Mouse (Mus musculus): ENCODE data around the gene Pappa. TPM values are rescaled to one million over a fixed set of nuclear protein-coding genes. Genes with fewer than 3 reads are reported as not detected.

The Pappa gene
- total RNA-seq, 2 experiments from 2014 or later: 0.36 to 0.61 TPM

DNA sequence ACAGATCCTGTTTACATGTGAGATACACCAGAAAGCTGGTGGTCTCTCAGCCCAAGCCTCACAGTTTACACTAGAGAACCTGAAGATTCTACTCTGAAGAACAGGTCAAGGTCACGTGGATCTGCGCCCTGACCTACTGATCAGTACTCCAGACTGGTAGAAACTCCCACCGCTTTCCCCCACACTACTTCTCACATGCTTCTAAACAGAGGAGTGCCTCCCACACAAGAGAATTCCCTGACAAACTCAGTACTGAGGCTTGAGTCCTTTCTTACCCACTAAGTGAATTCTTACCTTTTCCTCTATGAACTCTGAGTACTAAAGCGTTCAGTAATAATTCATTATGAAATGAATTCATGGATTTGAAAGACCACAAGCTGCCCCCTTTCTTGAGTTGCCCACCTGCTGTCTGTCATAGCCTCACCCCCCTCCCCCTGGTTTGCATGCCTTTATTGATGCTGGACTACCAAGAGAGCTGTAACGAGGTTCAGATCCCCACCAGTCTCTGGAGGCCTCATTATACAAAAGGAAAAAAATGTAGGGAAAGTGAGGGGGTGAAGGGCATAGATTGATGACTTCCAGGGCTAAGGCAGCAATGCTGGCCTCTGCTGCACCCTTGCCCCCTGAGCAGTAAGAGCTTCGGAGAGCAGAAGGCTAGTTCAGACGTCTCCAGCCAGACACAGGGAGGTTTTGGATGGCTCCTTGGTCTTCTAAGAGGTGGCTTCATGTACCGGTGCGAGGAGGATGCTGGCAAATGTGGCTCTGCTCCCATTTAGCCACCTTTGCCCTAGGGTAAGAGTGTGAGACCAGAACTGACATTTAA is 204.7 kb downstream of the Pappa start:
- no peak overlapping the region for H3K4me3 ChIP-seq
- DNase-seq: no peak
- intact Hi-C loops (cut with DNase I): no loop called here
- no peak for TF ChIP-seq CTCF (IDR thresholded peaks at IDR 0.05)
- H3K27ac ChIP-seq: no peak overlapping the region

- Histone ChIP-seq H3K27ac (no peak overlapping the region), H3K4me3 (no peak overlapping the region)
- no peak for DNase-seq
- no peak for TF ChIP-seq CTCF (IDR thresholded peaks at IDR 0.05)
- intact Hi-C loops (cut with DNase I): no loop called here
These were observed 209.7 kb downstream of the Pappa start for GRCm38 (mm10) chr4:65333718-65334117.

GRCm38 (mm10) chr4:65341766-65342165 is 217.8 kb downstream of the Pappa start:
- intact Hi-C loops (cut with DNase I): no loop called here
- Histone ChIP-seq H3K27ac (peak overlapping the region; percentile 8; the same call in 1 of the 2 replicates), H3K4me3 (no peak overlapping the region)
- no peak for TF ChIP-seq CTCF (IDR thresholded peaks at IDR 0.05)
- DNase-seq: no peak

GRCm38 (mm10) chr4:65350521-65350920 is 226.5 kb downstream of the Pappa start:
- Histone ChIP-seq H3K4me3 (no peak overlapping the region), H3K27ac (no peak overlapping the region)
- DNase-seq: peak; percentile 18
- no peak for TF ChIP-seq CTCF (IDR thresholded peaks at IDR 0.05)
- intact Hi-C loops (cut with DNase I): no loop called here

- peak; percentile 39 for DNase-seq
- H3K27ac ChIP-seq: no peak overlapping the region
- intact Hi-C loops (cut with DNase I): no loop called here
- TF ChIP-seq CTCF (IDR thresholded peaks at IDR 0.05): no peak
- H3K4me3 ChIP-seq: no peak overlapping the region
These were observed 230.6 kb downstream of the Pappa start for GRCm38 (mm10) chr4:65354580-65354979.

DNA sequence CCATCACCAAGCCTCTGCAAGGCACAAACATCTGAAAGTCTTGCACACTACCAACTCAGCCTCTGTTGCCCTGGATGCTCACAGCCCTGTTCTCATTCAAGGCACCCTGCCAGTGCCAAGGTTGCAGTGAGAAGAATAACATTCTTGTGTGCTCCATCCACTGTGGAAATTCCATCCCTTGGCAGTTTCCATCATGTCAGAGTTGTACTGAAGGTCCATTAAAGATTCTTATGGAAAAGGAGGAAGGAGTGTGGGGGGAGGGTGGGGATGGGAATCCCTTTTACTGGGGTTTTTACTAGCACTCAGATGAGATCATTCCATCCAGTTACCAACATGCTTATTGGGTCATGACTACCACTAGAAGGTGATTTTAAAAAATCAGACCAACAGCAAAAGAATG is 243.2 kb downstream of the Pappa start:
- intact Hi-C loops (cut with DNase I): no loop called here
- H3K27ac ChIP-seq: no peak overlapping the region
- DNase-seq: no peak
- no peak overlapping the region for H3K4me3 ChIP-seq
- TF ChIP-seq CTCF (IDR thresholded peaks at IDR 0.05): no peak

- DNase-seq: peak; percentile 41
These were observed 248.8 kb downstream of the Pappa start for GRCm38 (mm10) chr4:65372731-65373130.

GRCm38 (mm10) chr4:65373841-65374240 is 249.9 kb downstream of the Pappa start:
- Histone ChIP-seq H3K4me3 (no peak overlapping the region), H3K27ac (no peak overlapping the region)
- intact Hi-C loops (cut with DNase I): no loop called here
- no peak for DNase-seq
- no peak for TF ChIP-seq CTCF (IDR thresholded peaks at IDR 0.05)

More at GRCm38 (mm10) chr4:65372731-65373130, 248.8 kb downstream of the Pappa start:
- intact Hi-C loops (cut with DNase I): no loop called here
- no peak for TF ChIP-seq CTCF (IDR thresholded peaks at IDR 0.05)
- Histone ChIP-seq H3K4me3 (no peak overlapping the region), H3K27ac (no peak overlapping the region)

DNA sequence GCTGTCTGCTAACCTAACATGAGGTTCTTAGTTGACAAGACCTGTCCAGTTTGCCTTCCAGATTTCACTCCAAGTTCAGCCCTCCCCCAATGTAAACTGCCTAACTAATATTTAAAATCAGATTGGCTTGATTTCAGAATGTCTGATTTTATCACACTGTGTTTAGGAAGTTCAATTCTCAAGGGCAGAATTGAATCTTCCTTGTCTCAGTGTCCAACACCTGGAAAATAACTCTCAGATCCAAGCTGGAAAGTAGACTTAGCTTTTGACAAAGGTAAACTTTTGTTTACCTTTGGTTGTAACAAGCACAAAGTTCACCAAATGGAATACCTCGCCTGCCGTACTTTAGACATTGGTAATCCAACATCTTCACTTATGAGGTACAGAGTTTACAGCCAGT is 252.6 kb downstream of the Pappa start:
- H3K4me3 ChIP-seq: no peak overlapping the region
- no peak for DNase-seq
- H3K27ac ChIP-seq: no peak overlapping the region
- intact Hi-C loops (cut with DNase I): no loop called here
- TF ChIP-seq CTCF (IDR thresholded peaks at IDR 0.05): no peak

GRCm38 (mm10) chr4:65379461-65379860 is 255.5 kb downstream of the Pappa start:
- intact Hi-C loops (cut with DNase I): no loop called here

GRCm38 (mm10) chr4:65383070-65383469 is 259.1 kb downstream of the Pappa start:
- intact Hi-C loops (cut with DNase I): no loop called here

More at GRCm38 (mm10) chr4:65379461-65379860, 255.5 kb downstream of the Pappa start:
- Histone ChIP-seq H3K4me3 (no peak overlapping the region), H3K27ac (no peak overlapping the region)
- DNase-seq: no peak
- TF ChIP-seq CTCF (IDR thresholded peaks at IDR 0.05): no peak

DNA sequence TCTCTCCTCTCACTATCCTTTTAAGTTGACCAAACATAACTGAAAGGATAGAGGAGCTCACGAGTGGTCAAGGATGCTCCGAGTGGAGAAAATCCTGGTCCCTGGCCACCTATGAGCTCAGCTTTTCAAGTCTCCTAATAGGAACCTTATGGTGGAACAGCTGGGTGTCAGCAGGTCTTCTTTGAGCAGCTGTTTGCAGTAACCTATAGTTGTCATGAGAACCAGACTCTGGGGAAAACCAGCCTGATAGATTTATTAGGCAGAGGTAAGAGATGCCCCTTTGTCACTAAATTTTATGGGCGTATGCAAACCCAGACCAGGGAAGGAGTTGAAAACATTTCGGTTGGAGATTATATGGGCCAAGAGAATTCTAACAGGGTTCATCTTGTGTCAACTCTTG is 267.0 kb downstream of the Pappa start:
- peak; percentile 24 for DNase-seq
- intact Hi-C loops (cut with DNase I): no loop called here
- H3K4me3 ChIP-seq: no peak overlapping the region
- TF ChIP-seq CTCF (IDR thresholded peaks at IDR 0.05): no peak
- H3K27ac ChIP-seq: no peak overlapping the region

More at GRCm38 (mm10) chr4:65383070-65383469, 259.1 kb downstream of the Pappa start:
- no peak for TF ChIP-seq CTCF (IDR thresholded peaks at IDR 0.05)
- Histone ChIP-seq H3K27ac (no peak overlapping the region), H3K4me3 (no peak overlapping the region)
- no peak for DNase-seq

- no peak for DNase-seq
- TF ChIP-seq CTCF (IDR thresholded peaks at IDR 0.05): no peak
- Histone ChIP-seq H3K4me3 (no peak overlapping the region), H3K27ac (no peak overlapping the region)
- intact Hi-C loops (cut with DNase I): no loop called here
These were observed 272.8 kb downstream of the Pappa start for GRCm38 (mm10) chr4:65396806-65397205.

- intact Hi-C loops (cut with DNase I): no loop called here
- DNase-seq: no peak
- Histone ChIP-seq H3K27ac (no peak overlapping the region), H3K4me3 (no peak overlapping the region)
- no peak for TF ChIP-seq CTCF (IDR thresholded peaks at IDR 0.05)
These were observed 275.5 kb downstream of the Pappa start for GRCm38 (mm10) chr4:65399457-65399856.

Measured in gastrocnemius, adult 2 months (tissue).